Mouse (Mus musculus) lung, embryonic 15.5 days (tissue): ENCODE results near the gene Copz1. TPM values are rescaled to one million over a fixed set of nuclear protein-coding genes. Genes with fewer than 3 reads are reported as not detected.

Experiments
- ATAC-seq: fragments of 200-750 bp; cut with Nextera tagmentation; 2 replicates; pipeline ENCODE4 v1.8.0; 2017; ENCODE audit warnings: moderate number of reproducible peaks, borderline replicate concordance; ENCODE audit not compliant: low FRiP score, low TSS enrichment; ENCODE audit errors: extremely low read depth
- H3K27ac ChIP-seq: fragments of 300-500 bp; sonication (generic); 2 replicates; pipeline ENCODE4 v1.5.1; 2015; ENCODE audit warnings: moderate library complexity, mild to moderate bottlenecking, inconsistent platforms
- H3K27me3 ChIP-seq: fragments of 300-500 bp; sonication (generic); 2 replicates; pipeline ENCODE4 v1.6.1; 2015; ENCODE audit warnings: inconsistent platforms
- H3K36me3 ChIP-seq: fragments of 300-500 bp; sonication (generic); 2 replicates; pipeline ENCODE4 v1.6.1; 2015; ENCODE audit warnings: inconsistent platforms
- H3K4me1 ChIP-seq: fragments of 300-500 bp; sonication (generic); 2 replicates; pipeline ENCODE4 v1.6.1; 2015; ENCODE audit warnings: inconsistent platforms
- H3K4me2 ChIP-seq: fragments of 300-500 bp; sonication (generic); 2 replicates; pipeline ENCODE4 v1.6.1; 2015; ENCODE audit warnings: inconsistent platforms, mild to moderate bottlenecking, moderate library complexity
- H3K4me3 ChIP-seq: fragments of 300-500 bp; sonication (generic); 2 replicates; pipeline ENCODE4 v1.5.1; 2015; ENCODE audit warnings: mild to moderate bottlenecking, inconsistent platforms
- H3K9ac ChIP-seq: fragments of 300-500 bp; sonication (generic); 2 replicates; pipeline ENCODE4 v1.6.1; 2015; ENCODE audit warnings: inconsistent platforms
- H3K9me3 ChIP-seq: fragments of 300-500 bp; sonication (generic); 2 replicates; pipeline ENCODE4 v1.6.1; 2016; ENCODE audit warnings: inconsistent platforms
- WGBS: fragments of 180-500 bp; shearing (Covaris S2); methylation state at CpG from one replicate; pipeline ENCODE4 v1.1.7; 2015; 5-methylcytosine and 5-hydroxymethylcytosine counted together
- polyA plus RNA-seq: library from polyadenylated mRNA; unstranded; fragments of >200 nt; fragmentation: Nextera tagmentation; extraction: Ambion mirVana; gene quantifications from 2 replicates; pipeline ENCODE4 v1.2.1, GENCODE M21; 2015

Copz1 gene
- polyA plus RNA-seq, 1 experiment from 2014 or later = 293 TPM

DNA sequence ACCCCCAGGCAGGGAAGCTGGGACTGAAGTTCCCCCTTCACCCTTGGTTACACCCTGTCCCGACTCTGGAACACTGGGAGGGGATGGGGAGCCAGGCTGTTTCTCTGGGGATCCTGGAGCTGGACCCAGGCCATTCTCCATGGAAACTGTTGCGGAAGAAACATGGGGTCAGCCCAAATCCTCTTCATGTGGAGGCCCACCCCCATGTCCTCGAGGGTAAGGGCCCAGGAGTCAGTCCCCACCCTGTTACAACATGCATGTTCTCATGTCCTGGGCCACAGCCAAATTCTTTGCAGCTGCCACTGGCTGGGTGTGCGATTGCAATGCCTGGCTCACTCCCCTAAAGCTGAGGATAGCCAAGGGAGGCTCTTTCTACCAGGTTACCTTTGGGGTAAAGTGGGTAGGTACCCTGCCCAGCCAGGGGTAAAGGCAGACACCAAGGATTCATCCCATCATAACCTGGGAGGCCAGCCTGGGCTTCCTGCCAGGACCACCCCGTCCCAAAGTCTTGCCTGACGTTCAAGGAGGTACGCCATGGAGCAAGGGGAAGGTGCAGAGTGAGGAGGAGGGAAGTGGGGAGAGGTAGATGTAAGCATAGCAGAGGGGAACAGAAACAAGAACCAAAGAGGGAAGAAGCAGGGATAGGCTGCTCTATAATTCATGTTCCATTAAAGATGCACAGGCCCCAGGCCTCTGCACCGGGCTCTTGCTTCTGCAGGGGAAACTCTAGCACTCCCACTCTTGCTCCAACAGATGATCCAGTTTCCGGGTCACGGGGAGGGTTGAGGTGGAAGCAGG is 43.7 kb downstream of the Copz1 start:
- no peak overlapping the region for H3K4me2 ChIP-seq
- peaks cover 31% of the 10 kb centered on the region for H3K4me1 ChIP-seq
- H3K27ac ChIP-seq = no peak overlapping the region
- H3K9ac ChIP-seq = no peak overlapping the region
- H3K4me3 ChIP-seq = no peak overlapping the region
- H3K27me3 ChIP-seq = no peaks in the 10 kb centered on the region
- peaks cover 8% of the 10 kb centered on the region; the same call in 1 of the 2 replicates for H3K36me3 ChIP-seq
- 63% methylated on average over 10 of the region's 10 CpGs for WGBS
- no peaks in the 10 kb centered on the region for H3K9me3 ChIP-seq
- ATAC-seq = no peak

DNA sequence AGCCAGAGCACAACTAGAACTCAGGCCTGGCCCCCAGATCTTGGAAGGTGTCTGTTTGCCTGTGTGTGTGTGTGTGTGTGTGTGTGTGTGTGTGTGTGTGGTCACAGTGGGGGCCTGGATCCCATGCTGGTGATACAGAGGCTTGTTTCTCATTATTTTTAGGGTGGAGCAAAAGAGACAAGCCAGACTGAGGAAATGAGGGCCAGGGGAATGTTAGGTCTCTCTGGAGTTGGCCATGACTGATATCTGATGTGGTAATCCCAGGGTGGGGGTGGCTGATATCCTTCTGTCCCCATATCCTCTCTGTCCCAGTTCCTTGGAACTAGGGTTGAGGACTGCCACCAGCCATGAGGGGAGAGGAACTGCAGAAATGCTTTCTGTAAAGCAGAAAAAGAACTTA is 44.6 kb downstream of the Copz1 start:
- H3K4me3 ChIP-seq = no peak overlapping the region
- H3K9me3 ChIP-seq = no peaks in the 10 kb centered on the region
- H3K4me1 ChIP-seq = peaks cover 36% of the 10 kb centered on the region
- H3K4me2 ChIP-seq = no peak overlapping the region
- ATAC-seq = no peak
- H3K27me3 ChIP-seq = no peaks in the 10 kb centered on the region
- H3K27ac ChIP-seq = no peak overlapping the region
- no peak overlapping the region for H3K9ac ChIP-seq
- H3K36me3 ChIP-seq = peaks cover 8% of the 10 kb centered on the region; the same call in 1 of the 2 replicates

DNA sequence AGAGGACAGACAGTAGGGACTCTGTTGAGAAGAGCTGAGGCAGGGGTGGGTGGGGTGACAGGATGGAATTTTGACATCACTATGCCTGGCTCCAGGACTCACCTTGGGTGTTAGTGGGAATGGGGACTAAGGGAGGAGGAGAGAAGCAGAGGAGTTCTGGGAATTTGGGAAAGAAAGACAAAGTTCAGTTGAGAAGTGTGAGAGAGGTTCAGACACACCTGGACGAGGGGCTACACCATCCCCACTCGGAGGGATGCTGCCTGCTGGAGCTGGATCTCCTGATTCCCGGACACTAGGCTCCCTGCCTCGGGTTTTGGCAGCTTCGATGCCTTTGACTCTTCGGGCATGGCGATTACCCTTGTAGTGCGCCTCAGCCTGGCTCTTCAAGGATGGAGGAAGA is 45.2 kb downstream of the Copz1 start:
- Histone ChIP-seq H3K9ac (no peak overlapping the region), H3K4me3 (no peak overlapping the region), H3K27me3 (no peaks in the 10 kb centered on the region), H3K4me2 (no peak overlapping the region), H3K4me1 (peaks cover 43% of the 10 kb centered on the region), H3K27ac (no peak overlapping the region), H3K9me3 (no peaks in the 10 kb centered on the region), H3K36me3 (peaks cover 8% of the 10 kb centered on the region; the same call in 1 of the 2 replicates)
- ATAC-seq = no peak
- WGBS = 87% methylated on average over 8 of the region's 8 CpGs

DNA sequence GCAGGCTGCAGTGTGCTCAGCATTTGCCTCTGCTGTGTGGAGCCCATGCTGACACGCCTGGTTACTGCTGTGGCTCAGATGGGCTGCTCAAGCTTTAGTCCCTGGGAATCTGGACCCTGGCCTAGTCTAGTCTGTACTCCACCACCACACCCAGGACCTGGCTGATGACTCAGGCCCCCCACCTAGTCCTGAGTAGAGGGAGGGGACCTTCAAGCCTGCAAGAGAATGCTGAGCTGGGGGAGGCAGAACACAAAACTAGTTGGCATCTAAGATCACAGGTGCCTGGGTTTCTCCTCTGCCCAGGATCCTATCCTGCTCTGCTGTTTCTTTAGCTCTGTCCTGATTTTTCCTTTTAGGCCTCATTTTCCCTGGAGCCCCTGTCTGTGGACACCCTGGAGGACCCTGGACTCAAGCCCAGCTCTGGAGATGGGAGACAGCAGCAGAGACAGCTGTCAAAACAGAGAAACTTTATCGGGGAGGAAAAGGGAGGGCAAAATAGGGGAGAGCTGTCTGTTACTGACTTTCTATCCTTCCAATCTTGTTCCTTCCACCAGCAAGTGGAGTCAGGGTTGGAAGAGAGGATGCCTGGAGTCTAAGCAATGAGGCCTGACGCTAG is 45.8 kb downstream of the Copz1 start:
- Histone ChIP-seq H3K4me2 (no peak overlapping the region), H3K27ac (no peak overlapping the region), H3K9me3 (no peaks in the 10 kb centered on the region), H3K4me1 (peaks cover 44% of the 10 kb centered on the region), H3K4me3 (no peak overlapping the region), H3K36me3 (peaks cover 8% of the 10 kb centered on the region; the same call in 1 of the 2 replicates), H3K9ac (no peak overlapping the region), H3K27me3 (no peaks in the 10 kb centered on the region)
- 64% methylated on average over 3 of the region's 3 CpGs for WGBS
- no peak for ATAC-seq

DNA sequence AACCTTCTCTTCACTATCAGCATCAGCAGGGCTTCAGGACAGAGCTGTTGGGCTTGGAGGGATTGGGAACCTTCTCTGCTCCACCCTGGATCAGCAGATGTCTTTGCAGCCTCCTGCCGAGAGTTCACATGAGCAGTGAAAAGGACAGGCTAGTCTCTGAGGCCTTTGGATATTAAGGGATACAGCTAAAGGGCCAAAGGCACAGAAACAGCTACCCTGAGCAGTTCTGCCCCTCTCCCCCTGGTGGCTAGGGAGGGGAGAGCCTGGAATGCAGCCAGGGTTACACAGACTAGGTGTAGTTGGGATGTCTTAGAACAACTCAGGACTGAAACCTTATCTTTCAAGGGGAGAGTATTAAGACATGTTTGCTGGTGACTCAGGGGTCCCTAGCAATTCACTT is 48.6 kb downstream of the Copz1 start:
- Histone ChIP-seq H3K9ac (no peak overlapping the region), H3K4me1 (peaks cover 25% of the 10 kb centered on the region), H3K27ac (no peak overlapping the region), H3K4me3 (no peak overlapping the region), H3K36me3 (peaks cover 4% of the 10 kb centered on the region; the same call in 1 of the 2 replicates), H3K4me2 (no peak overlapping the region), H3K9me3 (no peaks in the 10 kb centered on the region), H3K27me3 (no peaks in the 10 kb centered on the region)
- 57% methylated on average over 1 of the region's 1 CpGs for WGBS
- ATAC-seq = no peak

DNA sequence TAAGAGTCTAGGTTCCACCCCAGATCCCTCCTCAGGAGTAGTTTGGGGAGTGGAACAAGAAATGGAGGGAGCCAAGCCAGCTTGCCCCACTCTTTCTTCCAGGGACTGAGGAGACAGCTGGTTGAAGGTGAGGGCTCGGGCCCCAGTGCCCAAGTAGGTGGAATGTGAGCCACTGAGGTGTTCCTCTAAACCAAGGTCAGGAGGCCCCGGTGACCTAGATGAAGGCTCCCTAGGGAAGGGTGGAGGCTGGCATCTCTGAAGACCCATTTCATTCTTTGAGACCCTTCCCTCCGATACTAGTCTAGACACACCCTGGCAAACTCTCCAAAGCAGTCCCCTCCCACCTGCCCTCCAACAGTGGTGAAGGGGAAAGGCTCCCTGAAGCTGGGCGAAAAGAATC is 49.9 kb downstream of the Copz1 start:
- H3K27me3 ChIP-seq = no peaks in the 10 kb centered on the region
- peaks cover 22% of the 10 kb centered on the region for H3K4me1 ChIP-seq
- no peaks in the 10 kb centered on the region for H3K9me3 ChIP-seq
- no peak overlapping the region for H3K27ac ChIP-seq
- peak overlapping the region; percentile 94 for H3K4me2 ChIP-seq
- H3K9ac ChIP-seq = peak overlapping the region; percentile 75; the same call in 1 of the 2 replicates
- H3K36me3 ChIP-seq = peaks cover 4% of the 10 kb centered on the region; the same call in 1 of the 2 replicates
- WGBS = 50% methylated on average over 4 of the region's 4 CpGs
- peak overlapping the region; percentile 78 for H3K4me3 ChIP-seq
- ATAC-seq = no peak

DNA sequence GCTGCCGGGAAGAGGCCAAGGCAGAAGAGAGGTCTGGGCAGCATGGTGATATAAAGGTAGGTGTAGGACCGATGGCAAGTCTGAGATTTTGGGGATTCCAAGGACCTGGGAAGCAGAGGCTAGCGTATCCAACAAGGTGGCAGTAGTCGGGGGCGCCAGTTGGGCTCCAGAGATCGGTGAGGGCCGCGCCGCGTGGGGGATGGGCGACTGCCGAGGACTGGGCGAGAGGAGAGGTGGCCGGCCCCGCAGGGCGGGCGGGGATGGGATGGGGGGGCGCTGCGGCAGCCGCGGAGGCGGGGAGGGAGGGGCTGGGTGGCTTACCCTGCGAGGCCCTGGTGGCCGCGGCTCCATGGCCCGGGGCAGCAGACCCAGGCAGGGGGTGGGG is 50.5 kb downstream of the Copz1 start:
- H3K9ac ChIP-seq = peak overlapping the region; percentile 75
- H3K9me3 ChIP-seq = no peaks in the 10 kb centered on the region
- no peaks in the 10 kb centered on the region for H3K27me3 ChIP-seq
- H3K4me3 ChIP-seq = peak overlapping the region; percentile 78
- peak overlapping the region; percentile 51; the same call in 1 of the 2 replicates for H3K27ac ChIP-seq
- peak; percentile 70 for ATAC-seq
- H3K36me3 ChIP-seq = peaks cover under 1% of the 10 kb centered on the region; the same call in 1 of the 2 replicates
- peak overlapping the region; percentile 94 for H3K4me2 ChIP-seq
- WGBS = 2% methylated on average over 20 of the region's 26 CpGs
- peaks cover 22% of the 10 kb centered on the region for H3K4me1 ChIP-seq

DNA sequence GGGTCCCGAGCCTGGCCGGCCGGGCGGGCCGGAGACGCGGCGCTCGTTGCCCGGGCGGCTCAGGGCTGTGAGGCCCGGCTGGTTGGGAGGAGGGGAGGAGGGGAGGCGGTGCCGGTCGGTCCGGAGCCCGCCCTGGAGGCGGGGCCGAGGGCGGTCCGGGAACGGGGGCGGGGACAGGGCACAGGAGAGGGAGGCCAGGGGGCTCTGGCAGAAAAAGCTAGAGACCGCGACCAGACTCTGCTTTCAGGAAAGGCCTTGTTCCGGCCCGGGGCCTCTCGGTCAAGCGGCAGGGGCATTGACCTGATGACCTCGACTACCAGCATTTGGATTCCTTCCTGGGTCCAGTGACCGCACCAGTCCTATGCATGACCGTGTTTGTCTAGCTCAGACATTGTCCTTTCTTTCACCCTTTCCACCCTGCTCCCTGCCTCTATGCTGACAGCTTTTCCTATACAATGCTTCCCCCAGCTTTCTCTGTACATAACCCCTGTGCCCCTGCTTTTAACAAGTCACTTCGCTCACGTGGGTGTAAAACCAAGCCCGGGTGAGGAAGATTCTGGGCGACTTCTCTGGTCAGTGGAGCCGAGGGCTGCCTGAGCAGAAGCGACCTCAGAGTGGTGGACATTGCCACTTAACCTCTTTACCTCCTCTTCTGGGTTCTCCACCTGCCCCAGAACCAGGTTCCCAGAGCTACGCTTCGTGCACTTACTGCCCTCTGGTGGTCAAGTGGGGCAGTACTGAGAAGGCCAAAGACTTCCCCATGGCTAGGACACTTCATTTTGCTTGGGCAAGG is 51.1 kb downstream of the Copz1 start:
- under 1% methylated on average over 33 of the region's 40 CpGs for WGBS
- Histone ChIP-seq H3K36me3 (no peaks in the 10 kb centered on the region), H3K27ac (peak overlapping the region; percentile 51), H3K4me3 (peak overlapping the region; percentile 78), H3K9ac (peak overlapping the region; percentile 75), H3K9me3 (no peaks in the 10 kb centered on the region), H3K4me1 (peaks cover 22% of the 10 kb centered on the region), H3K4me2 (peak overlapping the region; percentile 94), H3K27me3 (no peaks in the 10 kb centered on the region)
- peak; percentile 96 for ATAC-seq

DNA sequence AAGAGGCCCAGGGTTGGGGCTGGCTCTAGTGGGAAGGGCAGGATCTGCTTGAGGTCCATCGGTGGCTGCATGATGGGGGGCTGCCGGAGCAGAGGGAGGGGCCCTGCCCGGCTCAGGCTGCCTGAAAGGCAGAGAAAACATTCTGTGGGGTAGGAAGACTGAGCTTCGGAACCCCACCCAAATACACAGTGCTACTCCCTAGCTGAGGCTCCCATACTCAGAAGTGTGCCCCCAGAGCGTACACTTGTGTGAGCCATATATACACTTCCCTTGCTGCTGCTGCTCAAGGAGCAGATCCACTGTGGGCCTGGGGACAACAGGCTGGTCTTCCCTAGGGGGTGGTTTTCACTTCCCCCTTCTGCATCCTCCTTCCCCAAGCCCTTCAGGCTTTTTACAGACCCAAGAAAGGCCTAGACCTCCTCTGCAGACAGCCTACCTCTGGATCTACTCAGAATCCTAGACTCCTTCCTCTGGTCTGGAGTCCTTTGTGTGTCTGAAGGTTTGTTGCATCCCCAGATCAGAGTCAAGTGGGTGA is 60.6 kb downstream of the Copz1 start:
- Histone ChIP-seq H3K36me3 (no peaks in the 10 kb centered on the region), H3K4me3 (no peak overlapping the region), H3K4me1 (0 out of 2 replicates have a peak, but pooled peaks cover 6% of the 10 kb centered on the region), H3K27ac (no peak overlapping the region), H3K9me3 (no peaks in the 10 kb centered on the region), H3K4me2 (no peak overlapping the region), H3K27me3 (peaks cover 17% of the 10 kb centered on the region), H3K9ac (no peak overlapping the region)
- ATAC-seq = 0 out of 2 replicates have a peak, but pooled peaks have one; percentile 29
- 58% methylated on average over 5 of the region's 5 CpGs for WGBS

DNA sequence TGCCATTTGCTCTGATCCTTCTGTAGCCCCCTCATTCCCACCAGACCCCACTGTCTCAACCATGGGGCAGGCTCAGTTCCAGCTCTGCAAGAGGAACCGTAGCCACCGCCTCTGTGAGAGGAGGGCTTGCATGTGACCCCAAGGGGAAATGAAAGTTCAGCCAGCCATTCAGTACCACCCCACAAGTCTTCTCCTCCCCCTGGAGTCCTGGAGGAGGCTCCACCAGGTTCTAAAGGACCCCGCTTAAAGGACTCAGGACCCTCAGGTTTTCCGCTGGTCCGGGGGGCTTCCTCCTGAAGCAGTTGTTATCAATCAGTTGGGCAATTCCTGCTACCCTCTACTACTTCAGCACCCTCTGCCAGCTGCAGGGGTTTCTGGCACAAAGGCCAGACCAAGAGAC is 61.2 kb downstream of the Copz1 start:
- 64% methylated on average over 5 of the region's 5 CpGs for WGBS
- H3K27ac ChIP-seq = no peak overlapping the region
- no peaks in the 10 kb centered on the region for H3K36me3 ChIP-seq
- peaks cover 23% of the 10 kb centered on the region for H3K27me3 ChIP-seq
- ATAC-seq = no peak; the same call in 1 of the 2 replicates
- no peak overlapping the region for H3K9ac ChIP-seq
- no peaks in the 10 kb centered on the region for H3K9me3 ChIP-seq
- no peak overlapping the region for H3K4me2 ChIP-seq
- H3K4me1 ChIP-seq = 0 out of 2 replicates have a peak, but pooled peaks cover 6% of the 10 kb centered on the region
- H3K4me3 ChIP-seq = no peak overlapping the region

DNA sequence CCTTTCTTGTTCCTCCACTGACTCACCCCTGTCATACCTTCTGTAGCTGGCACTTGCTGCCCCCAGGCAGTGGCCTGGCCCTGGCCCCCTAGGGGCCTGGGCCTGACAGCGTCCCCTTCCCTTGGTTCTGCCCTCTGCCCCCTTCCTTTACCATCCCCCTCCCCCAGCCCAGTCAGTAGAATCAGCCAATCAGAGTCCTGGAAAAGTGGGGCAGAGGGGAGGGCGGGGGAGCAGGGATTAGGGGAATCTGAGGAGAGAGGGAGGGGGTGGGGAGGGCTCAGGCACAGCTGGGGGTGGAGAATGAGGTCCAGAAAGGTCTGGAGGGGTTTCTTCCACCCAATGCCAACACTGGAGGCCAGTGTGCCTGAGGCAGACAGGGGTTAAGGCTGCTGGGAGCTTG is 61.7 kb downstream of the Copz1 start:
- Histone ChIP-seq H3K4me2 (no peak overlapping the region), H3K36me3 (no peaks in the 10 kb centered on the region), H3K27me3 (peaks cover 28% of the 10 kb centered on the region), H3K4me3 (no peak overlapping the region), H3K4me1 (0 out of 2 replicates have a peak, but pooled peaks cover 6% of the 10 kb centered on the region), H3K9me3 (no peaks in the 10 kb centered on the region), H3K27ac (no peak overlapping the region), H3K9ac (no peak overlapping the region)
- 0 out of 2 replicates have a peak, but pooled peaks have one; percentile 12 for ATAC-seq
- WGBS = 20% methylated on average over 2 of the region's 2 CpGs
